Mouse (Mus musculus) lung, adult 2 months (tissue): ENCODE results near the gene Pik3r6.

Experiments
- CTCF ChIP-seq: fragments of 200-500 bp; IDR thresholded peaks from 2 replicates; pipeline ENCODE4 v1.5.1; 2011; ENCODE audit warnings: mild to moderate bottlenecking, low read length, control low read depth; ENCODE audit not compliant: insufficient read depth
- POLR2A ChIP-seq: fragments of 200-500 bp; IDR thresholded peaks from 2 replicates; pipeline ENCODE4 v1.6.1; 2011; ENCODE audit warnings: low read depth, mild to moderate bottlenecking, control low read depth, low read length, borderline replicate concordance; ENCODE audit errors: extremely low read depth

- TF ChIP-seq CTCF (no peak), POLR2A (no peak)
Measured at GRCm38 (mm10) chr11:68459021-68459420, 43.8 kb upstream of the Pik3r6 start.
